Mouse (Mus musculus) heart, postnatal 0 days (tissue): ENCODE measurements at regions not wholly inside any gene's neighbourhood (a gene's known extent, or its start where the extent isn't known, plus 50 kb on each side); places are given as distances from the start of the nearest gene placed in this dataset.
A peak's percentile ranks its signal among the peaks of the same experiment; 100 is the strongest.

Experiments
- ATAC-seq: fragments of 200-750 bp; cut with Nextera tagmentation; 2 replicates; pipeline ENCODE4 v1.8.0; 2017; ENCODE audit warnings: low read depth, moderate number of reproducible peaks, moderate library complexity; ENCODE audit not compliant: insufficient read depth
- DNase-seq: peaks from one replicate; pipeline ENCODE4 v3.0.0-alpha.2; 2016; ENCODE audit warnings: low spot score
- H3K27ac ChIP-seq: fragments of 300-500 bp; sonication (generic); 2 replicates; pipeline ENCODE4 v1.5.1; 2014; ENCODE audit warnings: low read depth, mild to moderate bottlenecking
- H3K27me3 ChIP-seq: fragments of 300-500 bp; sonication (generic); 2 replicates; pipeline ENCODE4 v1.6.1; 2014; ENCODE audit warnings: low read length, mixed read lengths; ENCODE audit not compliant: control insufficient read depth, insufficient read depth
- H3K36me3 ChIP-seq: fragments of 300-500 bp; sonication (generic); replicated peaks from 2 replicates; pipeline ENCODE4 v1.6.1; 2014; ENCODE audit warnings: low read length, mixed read lengths; ENCODE audit not compliant: control insufficient read depth, insufficient read depth
- H3K4me1 ChIP-seq: fragments of 300-500 bp; sonication (generic); 2 replicates; pipeline ENCODE4 v1.6.1; 2014; ENCODE audit warnings: antibody characterized with exemption; ENCODE audit not compliant: control insufficient read depth, insufficient read depth
- H3K4me2 ChIP-seq: fragments of 300-500 bp; sonication (generic); 2 replicates; pipeline ENCODE4 v1.6.1; 2014; ENCODE audit warnings: low read depth, mild to moderate bottlenecking, low read length, moderate library complexity
- H3K4me3 ChIP-seq: fragments of 300-500 bp; sonication (generic); 2 replicates; pipeline ENCODE4 v1.5.1; 2014; ENCODE audit warnings: low read depth, low read length
- H3K9ac ChIP-seq: fragments of 300-500 bp; sonication (generic); replicated peaks from 2 replicates; pipeline ENCODE4 v1.6.1; 2014; ENCODE audit warnings: low read depth, low read length, mixed read lengths
- H3K9me3 ChIP-seq: fragments of 300-500 bp; sonication (generic); replicated peaks from 2 replicates; pipeline ENCODE4 v1.6.1; 2016; ENCODE audit warnings: low read length; ENCODE audit not compliant: control insufficient read depth
- CTCF ChIP-seq: IDR thresholded peaks from 2 replicates; pipeline ENCODE4 v1.5.1; 2016; ENCODE audit warnings: antibody characterized with exemption, control low read depth, low read depth
- EP300 ChIP-seq: IDR thresholded peaks from 2 replicates; pipeline ENCODE4 v1.6.1; 2016; ENCODE audit warnings: antibody characterized with exemption, low read depth
- WGBS: fragments of 180-500 bp; shearing (Covaris S2); extraction: QIAGEN DNeasy Blood & Tissue Kit; methylation state at CpG from one replicate; pipeline ENCODE4 v1.1.7; 2014; 5-methylcytosine and 5-hydroxymethylcytosine counted together

DNA sequence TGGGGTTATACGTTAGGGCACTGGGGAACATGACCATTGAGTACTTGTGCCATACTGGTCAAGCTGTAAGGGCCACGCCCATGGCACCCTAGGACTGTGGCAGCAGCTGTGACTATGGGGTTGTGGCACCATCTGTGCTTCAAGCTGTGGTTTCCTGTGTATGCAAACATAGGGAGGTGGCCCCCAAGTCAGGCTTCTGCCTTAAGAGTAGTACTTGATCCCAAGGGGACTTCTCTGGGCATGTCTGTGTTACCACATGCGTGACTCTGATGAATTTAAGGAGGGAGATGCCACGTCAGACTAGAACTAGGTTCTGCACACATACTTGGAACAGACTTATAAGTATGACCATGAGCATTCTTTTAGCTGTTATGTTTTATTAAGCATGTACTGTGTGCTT lies 252.4 kb upstream of the N4bp1 start:
- no peaks in the 10 kb centered on the region for H3K4me1 ChIP-seq
- TF ChIP-seq CTCF (no peak), EP300 (no peak)
- no peaks in the 10 kb centered on the region for H3K36me3 ChIP-seq
- DNase-seq (no peak), ATAC-seq (no peak)
- H3K4me2 ChIP-seq: no peak overlapping the region
- no peaks in the 10 kb centered on the region for H3K27me3 ChIP-seq
- H3K4me3 ChIP-seq: no peak overlapping the region
- H3K9me3 ChIP-seq: no peaks in the 10 kb centered on the region
- no peak overlapping the region for H3K27ac ChIP-seq
- WGBS: 71% methylated on average over 4 of the region's 4 CpGs
- no peak overlapping the region for H3K9ac ChIP-seq

DNA sequence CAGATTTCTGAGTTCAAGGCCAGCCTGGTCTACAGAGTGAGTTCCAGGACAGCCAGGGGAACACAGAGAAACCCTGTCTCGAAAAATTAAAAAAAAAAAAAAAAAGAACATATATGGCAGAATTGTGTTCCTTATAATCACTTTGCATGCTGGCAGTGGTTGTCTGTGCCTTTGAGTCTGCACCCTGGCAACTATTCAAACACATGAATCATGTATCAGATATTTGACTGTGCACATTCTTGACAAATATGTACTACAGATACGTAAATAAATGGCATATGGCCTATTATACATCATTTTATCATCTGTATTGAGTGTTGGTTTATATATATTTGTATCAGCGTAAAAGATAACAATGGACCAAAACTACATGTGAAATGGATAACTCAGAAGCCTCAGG lies 246.7 kb upstream of the N4bp1 start:
- H3K4me1 ChIP-seq: peaks cover 13% of the 10 kb centered on the region; the same call in 1 of the 2 replicates
- H3K27ac ChIP-seq: no peak overlapping the region
- H3K4me2 ChIP-seq: no peak overlapping the region
- ATAC-seq (no peak), DNase-seq (no peak)
- TF ChIP-seq EP300 (no peak), CTCF (no peak)
- no peak overlapping the region for H3K4me3 ChIP-seq
- no peaks in the 10 kb centered on the region for H3K27me3 ChIP-seq
- H3K9me3 ChIP-seq: no peaks in the 10 kb centered on the region
- 73% methylated on average over 3 of the region's 3 CpGs for WGBS
- H3K9ac ChIP-seq: no peak overlapping the region
- no peaks in the 10 kb centered on the region for H3K36me3 ChIP-seq

DNA sequence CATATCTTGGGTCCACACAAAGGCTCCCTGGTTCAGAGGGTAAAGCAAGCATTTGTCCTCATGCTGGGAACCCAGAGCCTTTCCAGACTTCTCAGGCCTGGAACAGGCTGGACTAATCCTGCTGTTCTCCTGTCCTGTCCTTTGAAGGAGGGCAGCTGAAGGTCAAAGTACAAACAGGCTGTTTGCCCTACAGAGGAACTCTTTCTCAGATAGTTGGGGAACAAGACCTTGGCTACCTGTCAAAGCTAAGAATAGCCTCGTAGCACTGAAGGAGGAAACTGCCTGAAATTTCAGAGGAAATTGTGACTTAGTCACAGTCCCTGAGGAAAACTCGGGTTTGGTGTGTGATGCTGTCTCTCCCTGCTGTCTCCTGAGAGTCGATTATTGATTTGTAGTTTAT lies 245.6 kb upstream of the N4bp1 start:
- H3K27me3 ChIP-seq: no peaks in the 10 kb centered on the region
- TF ChIP-seq EP300: no peak
- TF ChIP-seq CTCF: no peak
- no peak overlapping the region for H3K9ac ChIP-seq
- peak; percentile 32 for DNase-seq
- no peaks in the 10 kb centered on the region for H3K9me3 ChIP-seq
- ATAC-seq: peak; percentile 73; the same call in 1 of the 2 replicates
- peak overlapping the region; percentile 49 for H3K27ac ChIP-seq
- H3K4me3 ChIP-seq: no peak overlapping the region
- 32% methylated on average over 3 of the region's 3 CpGs for WGBS
- H3K36me3 ChIP-seq: no peaks in the 10 kb centered on the region
- no peak overlapping the region for H3K4me2 ChIP-seq
- H3K4me1 ChIP-seq: peaks cover 13% of the 10 kb centered on the region; the same call in 1 of the 2 replicates

DNA sequence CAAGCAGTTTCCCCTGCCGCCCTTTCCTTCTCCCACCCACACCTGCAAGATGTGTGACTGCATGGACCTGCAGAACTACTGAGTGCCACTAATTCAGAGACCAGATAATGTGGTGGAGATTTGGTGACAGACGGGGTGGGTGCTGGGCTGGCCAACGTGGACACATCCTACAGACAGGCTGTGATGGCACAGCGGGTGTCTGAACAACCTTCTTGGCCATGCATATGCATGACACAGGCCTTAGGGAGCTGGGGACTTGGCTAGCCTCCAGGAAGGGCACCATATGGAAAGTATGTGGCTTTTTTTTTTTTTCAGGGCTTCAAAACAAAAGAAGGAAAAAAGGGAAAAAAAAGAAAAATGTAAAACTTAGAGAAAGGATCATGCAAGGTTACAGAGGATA lies 243.5 kb upstream of the N4bp1 start:
- Histone ChIP-seq H3K36me3 (no peaks in the 10 kb centered on the region), H3K9me3 (no peaks in the 10 kb centered on the region), H3K27ac (no peak overlapping the region), H3K27me3 (no peaks in the 10 kb centered on the region), H3K4me3 (no peak overlapping the region), H3K9ac (no peak overlapping the region), H3K4me2 (no peak overlapping the region), H3K4me1 (peaks cover 13% of the 10 kb centered on the region; the same call in 1 of the 2 replicates)
- 56% methylated on average over 4 of the region's 4 CpGs for WGBS
- TF ChIP-seq EP300 (no peak), CTCF (no peak)
- ATAC-seq: no peak
- no peak for DNase-seq

DNA sequence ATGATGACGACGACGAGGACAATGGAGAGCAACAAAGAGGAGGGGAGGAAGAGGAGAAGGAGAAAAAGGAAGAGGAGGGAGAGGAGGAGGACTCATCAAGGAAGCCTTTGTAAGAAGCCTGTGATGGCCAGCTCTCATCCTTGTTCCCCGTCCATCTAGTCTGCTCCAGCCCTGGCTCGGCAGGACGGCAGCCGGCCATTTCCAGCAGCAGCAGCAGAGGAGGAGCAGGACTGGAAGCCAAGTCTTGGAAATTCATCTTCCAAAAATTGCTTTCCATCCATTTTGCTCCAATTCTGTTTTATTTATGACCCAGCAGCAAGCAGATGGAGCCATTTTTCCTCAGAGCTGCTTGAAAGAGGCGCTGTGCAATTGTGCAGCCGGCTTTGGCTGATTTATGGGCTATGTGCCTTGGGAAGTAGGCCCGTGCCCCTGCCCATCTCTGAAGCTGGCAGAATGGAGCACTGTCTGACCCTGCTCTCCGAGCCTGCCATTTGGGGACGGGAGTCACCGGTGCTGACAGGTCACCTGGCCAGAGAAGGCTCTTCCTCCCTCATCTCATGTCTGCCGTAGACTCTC lies 231.2 kb upstream of the N4bp1 start:
- TF ChIP-seq CTCF: no peak
- no peak for TF ChIP-seq EP300
- Histone ChIP-seq H3K36me3 (no peaks in the 10 kb centered on the region), H3K4me2 (no peak overlapping the region), H3K9me3 (no peaks in the 10 kb centered on the region), H3K9ac (no peak overlapping the region), H3K27me3 (no peaks in the 10 kb centered on the region), H3K27ac (no peak overlapping the region), H3K4me1 (no peaks in the 10 kb centered on the region), H3K4me3 (no peak overlapping the region)
- DNase-seq (no peak), ATAC-seq (no peak)
- 81% methylated on average over 14 of the region's 14 CpGs for WGBS

DNA sequence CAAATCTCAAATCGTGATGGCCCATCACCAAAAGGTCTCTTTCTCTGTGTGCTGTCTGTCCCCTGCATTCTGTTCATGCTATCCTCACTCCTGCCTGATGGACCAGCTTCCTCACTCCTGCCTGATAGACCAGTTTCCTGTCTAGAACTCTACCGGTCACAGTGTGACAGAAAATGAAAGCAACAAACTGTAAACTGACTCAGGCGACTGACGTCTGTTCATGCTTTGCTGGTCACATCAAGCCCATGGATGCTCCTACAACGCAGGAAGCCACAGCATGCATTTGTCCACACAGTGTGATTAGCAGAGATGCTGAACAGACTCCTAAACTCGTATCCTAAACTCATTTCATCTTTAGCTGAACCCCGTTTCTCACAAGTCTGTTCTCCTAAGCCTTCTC lies 227.3 kb upstream of the N4bp1 start:
- no peaks in the 10 kb centered on the region for H3K27me3 ChIP-seq
- H3K9me3 ChIP-seq: no peaks in the 10 kb centered on the region
- no peak overlapping the region for H3K4me2 ChIP-seq
- 74% methylated on average over 7 of the region's 7 CpGs for WGBS
- ATAC-seq (no peak), DNase-seq (no peak)
- H3K9ac ChIP-seq: no peak overlapping the region
- H3K4me3 ChIP-seq: no peak overlapping the region
- H3K4me1 ChIP-seq: no peaks in the 10 kb centered on the region
- H3K36me3 ChIP-seq: no peaks in the 10 kb centered on the region
- H3K27ac ChIP-seq: no peak overlapping the region
- TF ChIP-seq EP300: no peak
